Mouse (Mus musculus) lung, postnatal 10 days (tissue): ENCODE results near the gene Tspan13.

Experiments used
- DNase-seq: peaks from one replicate; pipeline ENCODE4 v3.0.0; 2021

Tspan13 gene

DNA sequence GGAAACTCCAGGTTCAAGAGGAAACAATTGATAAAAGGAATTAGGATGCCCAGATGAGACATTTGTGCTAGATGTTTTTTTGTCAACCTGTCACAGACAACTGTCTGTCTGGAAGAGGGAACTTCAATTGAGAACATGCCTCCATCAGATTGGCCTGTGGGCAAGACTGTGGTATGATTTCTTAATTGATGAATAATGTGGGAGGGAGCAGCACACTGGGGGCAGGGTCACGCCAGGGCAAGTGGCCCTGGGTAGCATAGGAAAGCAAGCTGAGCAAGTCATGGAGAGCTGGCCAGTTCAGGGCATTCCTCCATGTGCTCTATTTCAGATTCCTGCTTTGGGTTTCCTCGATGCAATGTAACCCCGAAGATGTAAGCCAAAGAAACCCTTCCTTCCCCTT lies 66.4 kb downstream of the Tspan13 start:
- DNase-seq: no peak

DNA sequence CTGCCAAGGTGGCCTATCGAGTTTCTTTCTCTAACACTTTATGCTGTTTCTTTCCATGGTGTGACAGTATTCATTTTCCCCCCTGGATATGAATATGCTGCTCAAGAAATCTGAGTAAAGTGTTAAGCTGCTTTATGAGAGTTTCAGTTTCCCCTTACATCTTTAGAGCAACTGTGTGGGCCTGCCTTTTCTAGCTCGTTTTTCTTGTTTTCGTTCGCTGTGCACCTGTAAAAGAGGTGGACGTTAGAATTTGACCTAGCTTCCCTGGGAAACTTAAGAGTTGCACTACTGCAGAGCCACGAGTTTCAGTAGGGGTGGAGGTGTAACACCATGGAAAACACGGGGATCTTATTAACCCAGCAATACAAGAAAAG lies 75.5 kb downstream of the Tspan13 start:
- no peak for DNase-seq

GRCm38 (mm10) chr12:35966098-35966767 lies 76.1 kb downstream of the Tspan13 start:
- no peak for DNase-seq
